Mouse (Mus musculus) adrenal gland, adult 2 months (tissue): ENCODE data around the gene Atp7a. TPM values are rescaled to one million over a fixed set of nuclear protein-coding genes. Genes with fewer than 3 reads are reported as not detected.

Experiments used
- DNase-seq: peaks from one replicate; pipeline ENCODE4 v3.0.0; 2021
- polyA plus RNA-seq: library from polyadenylated mRNA; depleted of rRNA; stranded (reverse); fragments of >200 nt; gene quantifications from 2 replicates; pipeline ENCODE4 v1.2.3, GENCODE M21; 2012
- total RNA-seq, 2 experiments: library from RNA; stranded (reverse); gene quantifications; 2 replicates each; pipeline ENCODE4 v1.2.3; 2021

Atp7a gene
- total and polyA plus RNA-seq, 3 experiments = 2.1 to 42.6 (median 34.1) TPM

- no peak for DNase-seq
Observed at GRCm38 (mm10) chrX:106080811-106081443, 53.9 kb downstream of the Atp7a start.

GRCm38 (mm10) chrX:106082518-106082917 is 55.4 kb downstream of the Atp7a start:
- no peak for DNase-seq

- DNase-seq = peak; percentile 34
Observed at GRCm38 (mm10) chrX:106085132-106085531, 58.1 kb downstream of the Atp7a start.

- DNase-seq = no peak
Observed at GRCm38 (mm10) chrX:106085564-106085963, 58.5 kb downstream of the Atp7a start.

- DNase-seq = no peak
Observed at GRCm38 (mm10) chrX:106092939-106093338, 65.9 kb downstream of the Atp7a start.

GRCm38 (mm10) chrX:106105464-106105863 is 78.4 kb downstream of the Atp7a start:
- DNase-seq = peak; percentile 36

- DNase-seq = no peak
Observed at GRCm38 (mm10) chrX:106113881-106114280, 86.8 kb downstream of the Atp7a start.

- DNase-seq = no peak
Observed at GRCm38 (mm10) chrX:106114674-106115073, 87.6 kb downstream of the Atp7a start.

- no peak for DNase-seq
Observed at GRCm38 (mm10) chrX:106122823-106123222, 95.7 kb downstream of the Atp7a start.

GRCm38 (mm10) chrX:106128283-106128682 is 101.2 kb downstream of the Atp7a start:
- DNase-seq = no peak

GRCm38 (mm10) chrX:106129877-106130276 is 102.8 kb downstream of the Atp7a start:
- DNase-seq = no peak

GRCm38 (mm10) chrX:106134916-106135315 is 107.8 kb downstream of the Atp7a start:
- peak; percentile 49 for DNase-seq

- DNase-seq = no peak
Observed at GRCm38 (mm10) chrX:106135484-106135883, 108.4 kb downstream of the Atp7a start.

GRCm38 (mm10) chrX:106135916-106136575 is 109.0 kb downstream of the Atp7a start:
- peak; percentile 35 for DNase-seq

GRCm38 (mm10) chrX:106139309-106140070 is 112.4 kb downstream of the Atp7a start:
- DNase-seq = no peak

- DNase-seq = no peak
Observed at GRCm38 (mm10) chrX:106142936-106143335, 115.9 kb downstream of the Atp7a start, which contains the start of gene Tlr13. Gene Tlr13, plus strand, starts transcription at chrX:106143204.

- no peak for DNase-seq
Observed at GRCm38 (mm10) chrX:106148185-106148584, 121.1 kb downstream of the Atp7a start.

- DNase-seq = no peak
Observed at GRCm38 (mm10) chrX:106149460-106149859, 122.4 kb downstream of the Atp7a start.

GRCm38 (mm10) chrX:106154180-106154586 is 127.1 kb downstream of the Atp7a start:
- DNase-seq = no peak

GRCm38 (mm10) chrX:106155892-106156291 is 128.8 kb downstream of the Atp7a start:
- no peak for DNase-seq

- no peak for DNase-seq
Observed at GRCm38 (mm10) chrX:106163995-106164394, 136.9 kb downstream of the Atp7a start.

GRCm38 (mm10) chrX:106164555-106164954 is 137.5 kb downstream of the Atp7a start:
- DNase-seq = no peak

- DNase-seq = no peak
Observed at GRCm38 (mm10) chrX:106165089-106165488, 138.0 kb downstream of the Atp7a start.
